Mouse (Mus musculus) left cerebral cortex, postnatal 10 days (tissue): ENCODE results near the gene Cacnb3. TPM values are rescaled to one million over a fixed set of nuclear protein-coding genes. Genes with fewer than 3 reads are reported as not detected.

Experiments used
- DNase-seq, 2 experiments: peaks; one replicate each; pipeline ENCODE4 v3.0.0; 2021 to 2022; ENCODE audit warnings: low spot score in 2 of 2, mixed read lengths in 1 of 2; ENCODE audit errors: extremely low spot score in 1 of 2
- intact Hi-C: fragments of 180-260 bp; cut with DNase I; formaldehyde crosslinking; loops from one replicate; pipeline ENCODE4 v1.15.1; 2025
- total RNA-seq, 2 experiments: library from RNA; stranded (reverse); gene quantifications; 2 replicates each; pipeline ENCODE4 v1.2.3; 2021

Cacnb3 gene
- total RNA-seq, 2 experiments from 2014 or later, result 173 to 185 TPM

DNA sequence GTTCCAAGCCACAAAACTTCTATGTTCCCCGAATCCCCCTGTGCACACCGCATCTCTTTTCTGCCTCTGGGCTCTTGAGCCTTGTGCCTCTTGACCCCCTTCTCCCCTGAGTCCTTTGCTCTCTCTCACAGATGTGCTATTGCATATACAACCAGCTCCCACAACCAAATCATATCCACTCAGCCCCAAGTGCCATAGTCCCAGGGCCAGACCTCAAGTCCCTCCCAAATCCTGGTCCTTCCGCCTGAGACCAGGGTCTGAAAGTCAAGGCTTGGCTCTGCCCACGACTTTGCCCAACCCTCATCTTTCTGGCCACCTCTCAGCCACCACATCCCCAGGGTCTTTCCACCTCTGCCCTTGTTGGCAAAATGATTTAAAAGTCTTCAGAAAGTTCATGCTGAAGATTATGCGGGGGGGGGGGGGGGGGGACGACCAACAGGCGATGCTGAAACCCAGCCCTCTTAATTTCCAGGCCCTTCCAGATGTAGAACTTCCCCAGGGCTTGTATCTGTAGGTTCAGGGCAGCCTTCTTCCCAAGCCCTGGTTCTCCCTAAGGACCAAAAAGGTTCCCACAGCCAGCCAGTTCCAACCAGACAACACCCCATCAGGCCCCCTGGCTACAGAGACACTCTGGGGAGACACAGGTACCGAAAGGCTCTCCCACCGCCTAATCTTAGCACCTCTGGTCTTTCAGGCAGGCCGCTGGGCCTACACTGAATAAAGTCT is 22.4 kb upstream of the Cacnb3 start:
- no peak for DNase-seq
- intact Hi-C loops, result no loop called here

- intact Hi-C loops, result no loop called here
- DNase-seq, result no peak
Measured at GRCm38 (mm10) chr15:98608784-98609250, 21.8 kb upstream of the Cacnb3 start.

GRCm38 (mm10) chr15:98609331-98610130 is 21.1 kb upstream of the Cacnb3 start, which contains the start of gene Adcy6:
TSS of gene Adcy6 (minus strand) at chr15:98610076.
- peak; percentile 72 to 93 for DNase-seq
- intact Hi-C loops, result no loop called here

DNA sequence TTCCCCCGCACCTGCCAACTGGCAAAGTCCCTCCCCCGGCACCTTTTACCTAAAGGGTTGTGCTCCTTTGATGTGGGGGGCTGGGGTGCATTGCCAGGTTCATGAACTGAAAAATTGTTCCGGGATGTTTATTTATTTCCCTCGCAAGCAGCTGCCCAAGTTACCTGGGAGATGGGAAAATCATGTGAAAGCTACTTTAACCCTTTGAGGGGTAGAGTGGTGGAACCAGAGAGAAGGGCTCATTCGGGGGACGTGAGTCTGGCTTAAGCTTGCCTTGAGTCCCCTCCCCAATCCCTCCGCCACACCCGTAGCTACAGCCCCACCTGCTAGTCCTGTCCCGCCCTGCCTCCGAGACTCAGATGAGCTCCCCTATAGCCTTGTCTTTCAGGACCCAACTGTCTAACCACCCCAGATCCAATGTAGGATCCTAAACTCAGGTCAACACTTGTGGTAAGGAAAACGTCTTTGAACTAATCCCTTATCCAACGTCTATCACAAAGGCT is 20.5 kb upstream of the Cacnb3 start:
- no peak for DNase-seq
- intact Hi-C loops, result no loop called here

- DNase-seq, result no peak
- intact Hi-C loops, result no loop called here
Measured at GRCm38 (mm10) chr15:98612229-98612628, 18.4 kb upstream of the Cacnb3 start.

DNA sequence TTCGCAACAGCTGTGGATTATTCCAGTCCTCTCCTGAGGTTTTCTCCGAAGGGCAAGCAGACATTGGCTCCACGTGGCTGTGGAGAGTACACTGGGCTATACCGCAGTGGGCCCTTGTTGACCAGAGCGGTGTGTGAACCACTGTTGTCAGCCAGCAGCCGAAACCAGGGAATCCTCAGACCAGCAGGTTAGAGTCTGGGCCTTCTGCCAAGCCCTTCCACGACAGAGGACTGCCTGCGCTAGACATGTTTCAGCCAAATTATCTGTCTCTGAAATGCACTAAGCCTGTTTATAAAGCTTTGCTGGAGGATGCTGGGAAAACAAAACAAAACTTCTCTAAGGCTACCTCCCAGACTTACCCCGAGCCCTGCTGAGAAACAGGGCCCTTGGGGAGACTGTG is 16.1 kb upstream of the Cacnb3 start:
- intact Hi-C loops, result no loop called here
- DNase-seq, result peak in 1 of 2 experiments; percentile 75

DNA sequence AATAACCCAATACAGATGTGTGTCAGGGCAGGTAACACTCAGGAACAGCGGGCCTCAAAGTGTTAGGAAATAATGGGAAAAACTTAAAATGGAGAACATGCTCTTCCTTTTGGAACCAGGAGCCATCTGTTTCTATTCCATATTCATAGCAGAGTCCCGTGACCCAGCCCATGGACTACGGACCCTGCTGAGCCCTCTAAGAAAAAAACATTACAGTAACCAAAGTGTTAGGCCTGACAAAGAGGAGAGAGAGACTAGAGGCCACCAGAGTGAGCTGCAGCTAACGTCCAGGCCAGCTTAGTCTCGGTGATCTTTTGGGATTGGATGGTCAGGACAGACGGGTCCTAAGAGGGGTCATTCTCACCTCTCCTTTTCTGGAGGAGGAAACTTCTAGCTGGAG is 15.7 kb upstream of the Cacnb3 start:
- DNase-seq, result no peak
- intact Hi-C loops, result no loop called here

GRCm38 (mm10) chr15:98615751-98616150 is 14.9 kb upstream of the Cacnb3 start:
- no peak for DNase-seq
- intact Hi-C loops, result loop anchor here (2.0 kb wide), 1 partner anchor 35 kb away; no protein-coding TSS in a partner anchor

DNA sequence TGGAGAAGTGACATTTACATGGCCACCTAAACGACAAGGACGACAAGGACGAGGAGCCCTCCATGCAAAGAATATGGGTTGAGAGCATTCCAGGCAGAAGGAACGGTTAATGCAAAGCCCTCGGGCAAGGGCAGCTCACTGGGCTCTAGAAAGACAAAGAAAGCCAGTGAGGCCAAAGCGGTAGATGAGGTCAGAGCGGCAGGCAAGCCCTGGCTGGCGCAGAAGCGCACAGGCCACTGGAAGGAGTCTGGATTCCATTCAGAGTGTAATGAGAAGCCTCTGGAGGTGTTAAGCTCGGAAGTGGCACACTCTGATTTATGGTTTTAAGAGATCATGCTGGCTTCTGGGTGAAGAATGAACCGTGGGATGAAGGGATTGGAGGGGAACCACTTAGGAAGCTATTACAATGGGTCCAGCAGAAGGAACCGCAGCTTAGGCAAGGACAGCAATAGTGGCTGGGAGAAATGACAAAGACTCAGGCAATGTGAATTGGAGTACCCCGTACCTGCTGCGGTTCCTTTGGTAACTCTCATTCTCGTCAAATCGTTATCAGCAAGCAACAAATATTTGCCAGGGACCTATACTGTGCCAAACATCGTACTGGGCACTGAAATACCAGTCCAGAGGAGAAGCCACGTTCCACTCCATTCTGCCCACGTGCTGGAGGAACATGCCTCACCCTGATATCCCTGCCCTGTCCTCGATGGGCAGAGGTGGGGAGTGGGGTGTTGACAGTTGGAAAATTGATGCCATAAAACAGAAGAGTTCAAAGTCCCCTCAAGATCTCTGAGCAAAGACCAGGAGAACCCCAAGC is 14.1 kb upstream of the Cacnb3 start:
- DNase-seq, result no peak
- intact Hi-C loops, result loop anchor here (2.0 kb wide), 1 partner anchor 36 kb away; no protein-coding TSS in a partner anchor

DNA sequence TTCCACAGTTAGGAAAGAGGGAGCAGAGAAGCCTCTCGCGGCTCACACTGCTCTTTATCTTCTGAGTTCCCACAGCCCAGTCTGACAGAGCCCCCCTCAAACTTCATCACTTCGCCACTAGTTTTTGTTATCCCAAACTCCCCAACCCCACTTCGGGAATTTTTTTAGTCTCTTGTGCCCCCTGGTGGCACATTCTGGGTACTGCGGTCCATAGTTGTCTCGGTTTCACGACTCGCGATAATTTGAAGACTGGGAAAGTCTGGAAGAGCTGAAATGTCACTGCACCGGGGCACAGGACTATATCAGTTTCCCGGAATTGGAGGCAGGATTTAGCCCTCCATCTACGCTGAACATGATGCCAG is 13.5 kb upstream of the Cacnb3 start:
- DNase-seq, result peak in 1 of 2 experiments; percentile 64
- intact Hi-C loops, result loop anchor here (2.0 kb wide), 1 partner anchor 36 kb away; no protein-coding TSS in a partner anchor

- DNase-seq, result no peak
- intact Hi-C loops, result no loop called here
Measured at GRCm38 (mm10) chr15:98622199-98622598, 8.4 kb upstream of the Cacnb3 start.

DNA sequence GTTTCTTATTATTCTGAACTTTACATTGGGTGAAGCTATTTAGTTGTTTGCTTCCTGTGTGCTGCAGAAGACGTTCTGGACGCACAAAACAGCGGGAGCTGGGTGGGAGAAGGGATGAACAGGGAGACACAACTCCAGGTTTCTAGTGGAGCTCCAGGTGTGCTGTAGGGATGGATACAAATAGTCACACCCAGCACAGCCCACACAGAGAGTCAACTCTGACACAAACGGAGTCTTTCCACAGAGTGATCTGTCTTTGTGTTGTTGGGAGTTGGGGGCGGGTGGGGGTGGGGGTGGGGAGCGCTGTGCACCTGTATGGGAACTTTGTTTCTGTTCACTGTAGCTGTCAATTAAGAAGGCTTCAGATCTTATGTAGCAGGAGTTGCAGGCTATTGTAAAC is 7.9 kb upstream of the Cacnb3 start:
- no peak for DNase-seq

GRCm38 (mm10) chr15:98623361-98623821 is 7.2 kb upstream of the Cacnb3 start:
- intact Hi-C loops, result no loop called here
- DNase-seq, result no peak

More for the DNA sequence above, 7.9 kb upstream of the Cacnb3 start:
- intact Hi-C loops, result no loop called here

DNA sequence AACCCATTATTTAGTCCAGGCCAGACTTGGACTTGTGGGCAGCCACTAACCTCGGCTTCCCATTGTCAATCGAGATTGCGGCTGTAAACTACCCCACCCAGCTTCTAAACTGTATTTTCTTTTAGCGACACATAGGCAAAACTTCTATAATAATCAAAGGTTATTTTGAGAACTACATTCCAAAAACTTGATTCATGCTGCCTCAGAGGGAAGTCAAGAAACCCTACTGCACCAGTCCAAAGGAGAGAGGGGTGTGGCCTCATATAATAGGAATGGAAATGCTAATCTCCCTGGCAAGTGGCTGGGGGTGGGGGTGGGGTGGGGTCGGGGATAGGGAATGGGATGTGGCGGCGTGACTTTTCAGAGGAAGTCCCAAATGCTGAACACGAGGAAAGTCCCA is 4.6 kb upstream of the Cacnb3 start:
- intact Hi-C loops, result no loop called here
- no peak for DNase-seq

DNA sequence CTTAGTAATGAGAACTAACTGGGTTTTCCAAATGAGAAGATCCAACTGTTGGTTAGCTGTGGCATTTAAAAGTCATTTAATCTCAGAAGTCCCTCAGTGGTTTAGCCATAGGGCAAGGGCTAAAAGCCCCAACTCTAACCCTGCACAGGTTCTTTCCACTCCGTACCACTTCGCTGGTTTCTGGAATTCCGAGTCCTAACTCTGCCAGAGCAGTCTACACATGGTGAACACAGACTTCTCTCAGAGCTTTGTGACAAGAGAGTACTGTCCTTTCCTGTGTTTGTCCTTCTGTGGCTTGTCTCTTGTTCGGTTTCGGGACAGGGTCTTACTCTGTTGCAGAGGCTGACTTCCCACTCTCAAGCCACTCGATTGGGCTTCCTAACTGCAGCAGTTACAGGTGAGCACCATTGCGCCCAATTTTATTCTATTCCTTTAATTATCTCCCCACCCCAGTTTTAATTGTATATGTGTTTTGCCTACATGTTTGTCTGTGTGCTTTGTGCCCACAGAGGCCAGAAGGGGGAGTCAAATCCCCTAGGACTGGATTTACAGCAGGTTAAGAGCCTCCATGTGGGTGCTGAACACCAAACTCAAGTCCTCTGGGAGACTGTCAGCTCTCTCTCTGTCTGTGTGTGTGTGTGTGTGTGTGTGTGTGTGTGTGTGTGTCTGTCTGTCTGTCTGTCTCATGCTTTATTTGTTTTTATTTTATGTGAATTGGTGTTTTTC is 4.0 kb upstream of the Cacnb3 start:
- DNase-seq, result no peak
- intact Hi-C loops, result no loop called here

DNA sequence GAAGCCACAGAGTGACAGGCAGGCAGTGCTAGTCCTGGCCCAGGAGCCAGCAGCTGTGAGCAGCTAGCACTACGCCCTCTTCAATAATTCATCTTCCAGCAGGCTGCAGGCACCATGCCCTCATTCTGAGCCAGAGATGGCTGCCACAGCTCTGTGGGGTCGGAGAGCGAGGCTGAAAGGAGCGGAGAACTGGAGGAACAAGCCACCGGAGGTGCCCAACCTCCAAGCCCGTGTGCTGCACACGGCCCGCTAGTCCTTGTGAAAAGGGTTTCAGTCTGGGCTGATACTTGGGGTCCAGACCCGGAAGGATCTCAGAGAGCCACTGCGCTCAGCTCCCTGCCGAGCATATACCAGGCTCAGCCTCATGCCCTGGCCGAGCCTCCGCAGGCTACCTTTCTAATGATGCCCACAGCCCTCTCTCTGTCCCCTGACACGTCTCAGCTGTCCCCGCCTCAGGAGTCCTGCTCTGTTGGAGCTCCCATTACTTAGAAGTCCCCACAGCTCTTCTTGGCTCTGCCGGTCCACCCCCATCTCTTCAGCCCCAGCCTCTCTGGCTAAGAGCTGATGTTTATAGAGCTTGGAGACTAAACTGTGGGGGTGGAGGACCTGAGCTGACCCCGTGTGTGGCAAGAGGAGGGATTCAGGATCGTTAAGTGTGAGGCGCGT is 1.9 kb upstream of the Cacnb3 start:
- intact Hi-C loops, result no loop called here

DNA sequence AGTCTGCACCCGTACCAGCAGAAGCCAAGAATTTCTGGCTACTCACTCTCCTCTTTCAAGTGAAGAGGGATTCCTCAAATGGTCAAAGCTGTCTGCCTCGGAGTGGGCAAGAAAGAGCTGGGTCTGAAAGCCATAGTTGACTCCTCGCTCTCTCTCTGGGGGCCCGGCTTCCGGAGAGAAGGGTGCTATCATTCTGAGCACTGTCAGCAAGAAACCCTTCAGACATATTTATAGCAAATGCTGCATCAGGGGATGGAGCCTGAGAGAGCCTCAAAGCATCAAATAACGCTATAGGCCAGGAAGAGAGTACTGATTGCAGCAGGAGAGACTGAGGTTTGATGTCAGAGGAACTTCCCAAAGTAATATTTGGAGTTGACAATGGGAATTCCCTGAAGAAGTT is 1.2 kb upstream of the Cacnb3 start:
- intact Hi-C loops, result no loop called here
- no peak for DNase-seq

More for the DNA sequence above, 1.9 kb upstream of the Cacnb3 start:
- peak in 1 of 2 experiments; percentile 34 for DNase-seq

- peak in 1 of 2 experiments; percentile 87 for DNase-seq
- intact Hi-C loops, result no loop called here
Measured at GRCm38 (mm10) chr15:98631493-98631892, 853 bp downstream of the Cacnb3 start.
